Mouse (Mus musculus): ENCODE results near the gene Syn3. TPM values are rescaled to one million over a fixed set of nuclear protein-coding genes. Genes with fewer than 3 reads are reported as not detected.

Gene Syn3
- polyA plus RNA-seq, 1 experiment from 2014 or later: 5.9 TPM

GRCm38 (mm10) chr10:86495851-86496250 is 2.8 kb downstream of the Syn3 start:
- no peaks in the 10 kb centered on the region for H3K36me3 ChIP-seq (ENCODE audit: insufficient read depth, low read length)
- ATAC-seq (replicated peaks; ENCODE audit: low FRiP score, low read depth) (no peak), DNase-seq (ENCODE audit: low spot score) (no peak)
- no peak overlapping the region for H3K27ac ChIP-seq
- no peak overlapping the region for H3K4me2 ChIP-seq (ENCODE audit: low read length)
- 73% methylated on average over 2 of the region's 2 CpGs for WGBS
- no peak overlapping the region for H3K4me3 ChIP-seq (replicated peaks; ENCODE audit: low read depth, low read length)
- H3K4me1 ChIP-seq (replicated peaks; ENCODE audit: insufficient read depth, low read length): 0 out of 2 replicates have a peak, but pooled peaks cover 17% of the 10 kb centered on the region
- no peak overlapping the region for H3K9ac ChIP-seq (ENCODE audit: low read depth, low read length)
- H3K9me3 ChIP-seq (replicated peaks; ENCODE audit: low read length): no peaks in the 10 kb centered on the region
- no peak for TF ChIP-seq CTCF (IDR thresholded peaks at IDR 0.05; ENCODE audit: low read depth)
- no peaks in the 10 kb centered on the region for H3K27me3 ChIP-seq (ENCODE audit: insufficient read depth, low read length)

DNA sequence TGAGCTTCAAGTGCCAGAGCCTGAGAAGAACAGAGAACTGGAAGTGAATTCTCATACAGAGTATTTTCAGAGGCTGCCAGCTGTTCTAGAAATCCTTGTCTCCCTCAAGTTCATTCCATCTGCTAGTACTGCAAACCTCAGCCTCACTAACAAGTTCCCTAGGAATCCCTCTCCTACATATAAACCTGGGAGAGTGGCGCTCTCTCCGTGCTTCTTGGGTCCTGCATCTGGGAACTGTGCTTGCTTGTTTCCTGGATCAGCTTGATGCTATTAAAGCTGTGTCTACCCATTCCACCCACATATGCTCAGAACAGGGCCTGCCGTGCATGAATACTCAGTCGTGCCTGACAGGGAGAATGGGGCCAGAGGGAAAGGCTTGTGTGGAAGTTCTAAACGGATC is 5.6 kb downstream of the Syn3 start:
- Histone ChIP-seq H3K36me3 (ENCODE audit: insufficient read depth, low read length) (no peaks in the 10 kb centered on the region), H3K4me1 (replicated peaks; ENCODE audit: insufficient read depth, low read length) (0 out of 2 replicates have a peak, but pooled peaks cover 17% of the 10 kb centered on the region), H3K9me3 (replicated peaks; ENCODE audit: low read length) (no peaks in the 10 kb centered on the region), H3K4me3 (replicated peaks; ENCODE audit: low read depth, low read length) (no peak overlapping the region), H3K27ac (no peak overlapping the region; the same call in 1 of the 2 replicates), H3K27me3 (ENCODE audit: insufficient read depth, low read length) (no peaks in the 10 kb centered on the region), H3K4me2 (ENCODE audit: low read length) (no peak overlapping the region), H3K9ac (ENCODE audit: low read depth, low read length) (no peak overlapping the region)
- DNase-seq (ENCODE audit: low spot score) (no peak), ATAC-seq (replicated peaks; ENCODE audit: low FRiP score, low read depth) (no peak)
- WGBS: 61% methylated on average over 5 of the region's 5 CpGs
- TF ChIP-seq CTCF (IDR thresholded peaks at IDR 0.05; ENCODE audit: low read depth): no peak

GRCm38 (mm10) chr10:86492089-86492907 is 6.4 kb downstream of the Syn3 start:
- Histone ChIP-seq H3K4me1 (replicated peaks; ENCODE audit: insufficient read depth, low read length) (0 out of 2 replicates have a peak, but pooled peaks cover 10% of the 10 kb centered on the region), H3K36me3 (ENCODE audit: insufficient read depth, low read length) (no peaks in the 10 kb centered on the region), H3K9me3 (replicated peaks; ENCODE audit: low read length) (no peaks in the 10 kb centered on the region), H3K27ac (no peak overlapping the region; the same call in 1 of the 2 replicates), H3K27me3 (ENCODE audit: insufficient read depth, low read length) (no peaks in the 10 kb centered on the region), H3K9ac (ENCODE audit: low read depth, low read length) (no peak overlapping the region), H3K4me2 (ENCODE audit: low read length) (0 out of 2 replicates have a peak overlapping the region, but pooled peaks have one; percentile 10), H3K4me3 (replicated peaks; ENCODE audit: low read depth, low read length) (no peak overlapping the region)
- TF ChIP-seq CTCF (IDR thresholded peaks at IDR 0.05; ENCODE audit: low read depth): no peak
- peak; percentile 62 for DNase-seq (ENCODE audit: low spot score)
- 34% methylated on average over 2 of the region's 2 CpGs for WGBS
- ATAC-seq (replicated peaks; ENCODE audit: low FRiP score, low read depth): peak; percentile 57; the same call in 1 of the 2 replicates

DNA sequence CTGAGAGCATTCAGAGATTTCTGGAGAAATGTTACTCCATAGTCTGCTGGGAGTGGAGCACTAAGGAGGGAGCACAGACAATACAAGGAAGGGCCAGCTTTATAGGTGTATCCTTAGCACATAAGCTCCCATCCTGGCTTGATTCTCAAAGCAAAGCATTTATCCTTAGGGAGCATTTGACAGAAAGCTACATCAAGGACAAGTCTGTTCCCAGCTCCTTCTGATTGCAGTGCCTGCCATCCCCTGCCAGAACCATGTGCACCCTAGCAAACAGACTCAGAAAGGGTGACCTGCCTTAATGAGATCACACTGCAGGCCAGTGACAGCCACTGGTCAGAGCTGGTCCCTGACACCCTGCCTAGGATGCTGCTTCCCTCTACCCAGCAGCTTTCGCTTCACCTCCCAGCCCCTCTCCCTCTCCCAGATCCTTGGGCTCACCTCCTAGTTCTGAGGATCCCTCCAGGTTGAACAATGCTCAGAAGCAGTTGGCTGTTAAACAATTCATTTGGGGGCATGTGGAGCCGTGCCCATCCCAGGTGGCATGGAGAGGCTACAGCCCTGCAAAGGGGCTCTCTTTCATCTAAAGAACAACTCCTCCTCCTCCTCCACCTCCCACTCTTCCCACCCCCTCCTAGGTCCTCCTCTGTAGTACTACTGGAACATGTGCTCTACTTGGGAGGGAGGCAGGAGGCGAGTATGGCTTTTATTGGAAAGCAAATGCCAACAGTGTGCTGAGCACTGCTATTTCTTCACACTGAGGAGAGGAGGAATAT is 7.2 kb downstream of the Syn3 start:
- peak; percentile 68 for ATAC-seq (replicated peaks; ENCODE audit: low FRiP score, low read depth)
- peak; percentile 38 for DNase-seq (ENCODE audit: low spot score)
- H3K36me3 ChIP-seq (ENCODE audit: insufficient read depth, low read length): no peaks in the 10 kb centered on the region
- no peaks in the 10 kb centered on the region for H3K9me3 ChIP-seq (replicated peaks; ENCODE audit: low read length)
- H3K4me2 ChIP-seq (ENCODE audit: low read length): 0 out of 2 replicates have a peak overlapping the region, but pooled peaks have one; percentile 10
- H3K9ac ChIP-seq (ENCODE audit: low read depth, low read length): no peak overlapping the region
- H3K4me1 ChIP-seq (replicated peaks; ENCODE audit: insufficient read depth, low read length): 0 out of 2 replicates have a peak, but pooled peaks cover 8% of the 10 kb centered on the region
- 19% methylated on average over 3 of the region's 3 CpGs for WGBS
- 0 out of 2 replicates have a peak overlapping the region, but pooled peaks have one; percentile 13 for H3K27ac ChIP-seq
- no peak for TF ChIP-seq CTCF (IDR thresholded peaks at IDR 0.05; ENCODE audit: low read depth)
- H3K27me3 ChIP-seq (ENCODE audit: insufficient read depth, low read length): no peaks in the 10 kb centered on the region
- H3K4me3 ChIP-seq (replicated peaks; ENCODE audit: low read depth, low read length): no peak overlapping the region

GRCm38 (mm10) chr10:86488544-86488943 is 10.2 kb downstream of the Syn3 start:
- ATAC-seq (replicated peaks; ENCODE audit: low FRiP score, low read depth) (no peak), DNase-seq (ENCODE audit: low spot score) (no peak)
- Histone ChIP-seq H3K9ac (ENCODE audit: low read depth, low read length) (no peak overlapping the region), H3K9me3 (replicated peaks; ENCODE audit: low read length) (no peaks in the 10 kb centered on the region), H3K4me3 (replicated peaks; ENCODE audit: low read depth, low read length) (no peak overlapping the region), H3K4me1 (replicated peaks; ENCODE audit: insufficient read depth, low read length) (0 out of 2 replicates have a peak, but pooled peaks cover 6% of the 10 kb centered on the region), H3K27ac (no peak overlapping the region), H3K27me3 (ENCODE audit: insufficient read depth, low read length) (no peaks in the 10 kb centered on the region), H3K36me3 (ENCODE audit: insufficient read depth, low read length) (no peaks in the 10 kb centered on the region), H3K4me2 (ENCODE audit: low read length) (no peak overlapping the region)
- 80% methylated on average over 5 of the region's 5 CpGs for WGBS
- no peak for TF ChIP-seq CTCF (IDR thresholded peaks at IDR 0.05; ENCODE audit: low read depth)

- DNase-seq (ENCODE audit: low spot score): no peak
- Histone ChIP-seq H3K4me1 (replicated peaks; ENCODE audit: insufficient read depth, low read length) (no peaks in the 10 kb centered on the region), H3K27ac (no peak overlapping the region), H3K9ac (ENCODE audit: low read depth, low read length) (no peak overlapping the region), H3K27me3 (ENCODE audit: insufficient read depth, low read length) (no peaks in the 10 kb centered on the region), H3K36me3 (ENCODE audit: insufficient read depth, low read length) (no peaks in the 10 kb centered on the region), H3K4me2 (ENCODE audit: low read length) (no peak overlapping the region), H3K4me3 (replicated peaks; ENCODE audit: low read depth, low read length) (no peak overlapping the region), H3K9me3 (replicated peaks; ENCODE audit: low read length) (no peaks in the 10 kb centered on the region)
- 81% methylated on average over 4 of the region's 4 CpGs for WGBS
- no peak for ATAC-seq (replicated peaks; ENCODE audit: low FRiP score, low read depth)
- no peak for TF ChIP-seq CTCF (IDR thresholded peaks at IDR 0.05; ENCODE audit: low read depth)
These were observed 12.7 kb downstream of the Syn3 start for GRCm38 (mm10) chr10:86485971-86486370.

Data from kidney, postnatal 0 days (tissue).